Mouse (Mus musculus) thymus, postnatal 36 days (tissue): ENCODE results near the gene Gm6337.
"Not testable (repeated sequence)": the region's sequence is repeated elsewhere in the genome, so short reads cannot be mapped to it uniquely, and the experiment has no call there.

Experiments used
- DNase-seq, 2 experiments: peaks; one replicate each; pipeline ENCODE4 v3.0.0; 2022; ENCODE audit warnings: mixed read lengths in 2 of 2

The Gm6337 gene

DNA sequence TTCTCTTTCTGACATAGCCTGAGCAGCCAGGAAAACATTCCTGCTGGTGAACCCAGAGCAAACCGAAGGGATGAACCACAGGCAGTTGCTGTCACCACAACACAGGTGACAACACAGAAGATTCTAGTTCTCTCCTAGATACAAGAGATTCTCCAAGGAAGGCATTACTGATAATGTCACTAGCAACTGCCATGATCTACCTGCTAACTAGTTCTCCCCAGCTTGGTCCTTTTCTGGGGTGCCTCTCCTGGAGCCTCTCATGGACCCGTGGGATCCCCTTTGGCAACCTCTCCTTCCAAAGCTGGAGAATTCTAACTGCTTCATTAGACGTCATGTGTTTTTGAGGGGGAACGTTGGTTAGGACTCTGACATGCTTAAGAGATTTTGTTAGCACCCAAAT lies at the start of gene Gm6337:
TSS of gene Gm6337 (minus strand) at position 101 of the 400 bp plus-strand sequence.
- DNase-seq: not testable (repeated sequence)

DNA sequence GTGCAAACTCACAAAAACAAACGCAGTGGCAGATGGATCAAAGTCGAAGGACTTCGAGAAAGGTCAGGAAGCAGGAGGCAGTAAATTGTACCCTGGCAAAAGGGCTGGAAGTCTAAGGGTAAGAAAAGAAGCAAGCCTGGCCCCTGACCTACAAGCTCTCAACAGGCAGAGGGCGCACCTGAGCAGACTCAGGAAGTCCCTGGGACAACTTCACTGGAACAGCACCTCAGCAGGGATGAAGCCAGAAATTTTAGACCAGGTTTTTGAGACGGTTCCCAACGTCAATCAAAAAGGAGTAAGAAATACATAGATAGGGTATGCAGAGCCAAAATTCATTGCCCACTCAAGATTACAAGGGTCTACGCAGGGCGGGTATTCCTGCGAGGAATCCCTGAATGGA lies 49.4 kb upstream of the Gm6337 start:
- DNase-seq: not testable (repeated sequence)

DNA sequence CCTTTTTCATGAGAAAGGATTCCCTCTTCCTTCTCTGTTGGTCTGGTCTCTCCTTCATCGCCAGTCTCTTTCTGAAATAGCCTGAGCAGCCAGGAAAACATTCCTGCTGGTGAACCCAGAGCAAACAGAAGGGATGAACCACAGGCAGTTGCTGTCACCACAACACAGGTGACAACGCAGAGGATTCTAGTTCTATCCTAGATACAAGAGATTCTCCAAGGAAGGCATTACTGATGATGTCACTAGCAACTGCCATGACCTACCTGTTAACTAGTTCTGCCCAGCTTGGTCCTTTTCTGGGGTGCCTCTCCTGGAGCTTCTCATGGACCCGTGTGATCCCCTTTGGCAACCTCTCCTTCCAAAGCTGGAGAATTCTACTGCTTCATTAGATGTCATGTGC lies 35.8 kb upstream of the Gm6337 start, which contains the start of gene Gm8206:
TSS of gene Gm8206 (minus strand) at position 101 of the 400 bp plus-strand sequence.
- not testable (repeated sequence) for DNase-seq
